Mouse (Mus musculus) MEL (cell line): ENCODE results near the gene Rad51b. TPM values are rescaled to one million over a fixed set of nuclear protein-coding genes. Genes with fewer than 3 reads are reported as not detected.

Experiments used
- DNase-seq: peaks from one replicate; pipeline ENCODE4 v3.0.0; 2011; ENCODE audit warnings: low read depth, low spot score
- H3K27ac ChIP-seq: 2 replicates; pipeline ENCODE4 v1.5.1; 2012; ENCODE audit warnings: low read depth, mild to moderate bottlenecking, control low read depth, low read length, moderate library complexity; ENCODE audit not compliant: control insufficient read depth
- H3K27me3 ChIP-seq, 2 experiments: fragments of 150-350 bp in 1 of 2; sonication (generic) in 1 of 2; 2 replicates each; pipeline ENCODE4 v1.6.1; 2012; ENCODE audit warnings: low read length in 2 of 2, mild to moderate bottlenecking in 2 of 2, improper control_type of control experiment in 1 of 2, moderate library complexity in 1 of 2; ENCODE audit not compliant: insufficient read depth in 2 of 2, control insufficient read depth in 1 of 2
- H3K36me3 ChIP-seq, 2 experiments: 2 replicates each; pipeline ENCODE4 v1.6.1; 2012 to 2014; ENCODE audit warnings: low read length in 2 of 2, improper control_type of control experiment in 1 of 2, inconsistent platforms in 1 of 2, mild to moderate bottlenecking in 1 of 2; ENCODE audit not compliant: insufficient read depth in 2 of 2, control insufficient read depth in 1 of 2
- H3K4me1 ChIP-seq, 2 experiments: fragments of 150-350 bp in 1 of 2; sonication (generic) in 1 of 2; 2 replicates each; pipeline ENCODE4 v1.6.1; 2012; ENCODE audit warnings: low read length in 2 of 2, improper control_type of control experiment in 1 of 2, mild to moderate bottlenecking in 1 of 2; ENCODE audit not compliant: insufficient read depth in 2 of 2, control insufficient read depth in 1 of 2
- H3K4me3 ChIP-seq, 2 experiments: fragments of 150-350 bp in 1 of 2; sonication (generic) in 1 of 2; 2 replicates each; pipeline ENCODE4 v1.5.1; 2012; ENCODE audit warnings: low read depth in 2 of 2, low read length in 2 of 2, mild to moderate bottlenecking in 2 of 2, moderate library complexity in 2 of 2, control low read depth in 1 of 2, improper control_type of control experiment in 1 of 2; ENCODE audit not compliant: control insufficient read depth in 1 of 2, insufficient read depth in 1 of 2
- H3K79me2 ChIP-seq: 2 replicates; pipeline ENCODE4 v1.6.1; 2012; ENCODE audit warnings: mild to moderate bottlenecking, low read length, moderate library complexity; ENCODE audit not compliant: control insufficient read depth, poor library complexity, insufficient read depth
- H3K9ac ChIP-seq: 2 replicates; pipeline ENCODE4 v1.6.1; 2012; ENCODE audit warnings: low read depth, mild to moderate bottlenecking, control low read depth, low read length, moderate library complexity; ENCODE audit not compliant: control insufficient read depth, poor library complexity, severe bottlenecking
- H3K9me3 ChIP-seq: fragments of 150-350 bp; sonication (generic); replicated peaks from 2 replicates; pipeline ENCODE4 v1.6.1; 2012; ENCODE audit warnings: mild to moderate bottlenecking, low read length, improper control_type of control experiment, moderate library complexity; ENCODE audit not compliant: insufficient read depth
- BHLHE40 ChIP-seq: IDR thresholded peaks from 2 replicates; pipeline ENCODE4 v1.6.1; 2012; ENCODE audit warnings: low read depth, mild to moderate bottlenecking, inconsistent platforms, low read length, improper control_type of control experiment, borderline replicate concordance
- CHD1 ChIP-seq: IDR thresholded peaks from 2 replicates; pipeline ENCODE4 v1.6.1; 2012; ENCODE audit warnings: low read depth, mild to moderate bottlenecking, inconsistent platforms, low read length, improper control_type of control experiment
- CHD2 ChIP-seq: IDR thresholded peaks from 2 replicates; pipeline ENCODE4 v1.6.1; 2011; ENCODE audit warnings: low read length, improper control_type of control experiment
- CTCF ChIP-seq, 3 experiments: IDR thresholded peaks in 2 of 3; conservative IDR thresholded peaks in 1 of 3; 2 replicates each; pipeline ENCODE4 v1.5.1; 2011 to 2012; ENCODE audit warnings: low read length in 3 of 3, low read depth in 2 of 3, mild to moderate bottlenecking in 2 of 3, improper control_type of control experiment in 1 of 3, inconsistent platforms in 1 of 3, mixed read lengths in 1 of 3, moderate library complexity in 1 of 3; ENCODE audit not compliant: control insufficient read depth in 1 of 3, insufficient read depth in 1 of 3, poor library complexity in 1 of 3, severe bottlenecking in 1 of 3
- GABPA ChIP-seq: IDR thresholded peaks from 2 replicates; pipeline ENCODE4 v1.6.1; 2012; ENCODE audit warnings: low read depth, mild to moderate bottlenecking, inconsistent platforms, low read length, improper control_type of control experiment, moderate library complexity
- HCFC1 ChIP-seq: IDR thresholded peaks from 2 replicates; pipeline ENCODE4 v1.6.1; 2012; ENCODE audit warnings: low read depth, mild to moderate bottlenecking, inconsistent platforms, low read length, improper control_type of control experiment, moderate library complexity
- JUND ChIP-seq: IDR thresholded peaks from 2 replicates; pipeline ENCODE4 v1.6.1; 2011; ENCODE audit warnings: low read depth, mild to moderate bottlenecking, improper control_type of control experiment, low read length
- MAFK ChIP-seq: IDR thresholded peaks from 2 replicates; pipeline ENCODE4 v1.6.1; 2011; ENCODE audit warnings: low read depth, mild to moderate bottlenecking, low read length, improper control_type of control experiment, borderline replicate concordance
- MAX ChIP-seq: IDR thresholded peaks from 2 replicates; pipeline ENCODE4 v1.6.1; 2011; ENCODE audit warnings: low read length, improper control_type of control experiment
- MEF2A ChIP-seq: IDR thresholded peaks from 2 replicates; pipeline ENCODE4 v1.6.1; 2014; ENCODE audit warnings: low read depth, mild to moderate bottlenecking, inconsistent platforms, low read length, improper control_type of control experiment; ENCODE audit not compliant: poor library complexity, insufficient replicate concordance, severe bottlenecking; ENCODE audit errors: extremely low read depth
- MYC ChIP-seq: IDR thresholded peaks from 2 replicates; pipeline ENCODE4 v1.6.1; 2011; ENCODE audit warnings: low read depth, mild to moderate bottlenecking, low read length, improper control_type of control experiment, moderate library complexity
- NELFE ChIP-seq: IDR thresholded peaks from 2 replicates; pipeline ENCODE4 v1.6.1; 2011; ENCODE audit warnings: low read depth, low read length, improper control_type of control experiment
- POLR2A ChIP-seq, 2 experiments: IDR thresholded peaks; 2 replicates each; pipeline ENCODE4 v1.6.1; 2011 to 2012; ENCODE audit warnings: low read length in 2 of 2, mild to moderate bottlenecking in 2 of 2, control low read depth in 1 of 2, improper control_type of control experiment in 1 of 2, low read depth in 1 of 2, moderate library complexity in 1 of 2; ENCODE audit not compliant: control insufficient read depth in 1 of 2, insufficient read depth in 1 of 2, poor library complexity in 1 of 2
- RAD21 ChIP-seq: IDR thresholded peaks from 2 replicates; pipeline ENCODE4 v1.6.1; 2011; ENCODE audit warnings: mild to moderate bottlenecking, low read depth, low read length, improper control_type of control experiment
- SIN3A ChIP-seq: IDR thresholded peaks from 2 replicates; pipeline ENCODE4 v1.6.1; 2012; ENCODE audit warnings: low read length, improper control_type of control experiment, inconsistent platforms
- TAL1 ChIP-seq: IDR thresholded peaks from 2 replicates; pipeline ENCODE4 v1.6.1; 2012; ENCODE audit warnings: mild to moderate bottlenecking, inconsistent platforms, low read length, moderate library complexity, mixed read lengths
- USF2 ChIP-seq, 2 experiments: IDR thresholded peaks; 2 replicates each; pipeline ENCODE4 v1.6.1; 2011 to 2012; ENCODE audit warnings: improper control_type of control experiment in 2 of 2, low read length in 2 of 2, borderline replicate concordance in 1 of 2, inconsistent platforms in 1 of 2, low read depth in 1 of 2, mild to moderate bottlenecking in 1 of 2; ENCODE audit not compliant: insufficient read depth in 1 of 2
- ZC3H11A ChIP-seq: IDR thresholded peaks from 2 replicates; pipeline ENCODE4 v1.6.1; 2012; ENCODE audit warnings: low read depth, mild to moderate bottlenecking, inconsistent platforms, low read length, improper control_type of control experiment
- ZKSCAN1 ChIP-seq: IDR thresholded peaks from 2 replicates; pipeline ENCODE4 v1.6.1; 2012; ENCODE audit warnings: low read depth, mild to moderate bottlenecking, inconsistent platforms, low read length, improper control_type of control experiment, moderate library complexity
- polyA plus RNA-seq, 2 experiments: library from polyadenylated mRNA; stranded (reverse) in 1 of 2; unstranded in 1 of 2; fragments of >175 nt in 1 of 2; fragments of >200 nt in 1 of 2; gene quantifications; 2 replicates each; pipeline versions ENCODE4 v1.2.1 to v1.2.4; 2012; ENCODE audit warnings: low replicate concordance in 2 of 2, low read depth in 1 of 2; ENCODE audit not compliant: insufficient read length in 2 of 2, insufficient read depth in 1 of 2, missing spikeins in 1 of 2
- total RNA-seq: library from RNA; depleted of rRNA; stranded (reverse); fragments of 300-350 nt; gene quantifications from 2 replicates; pipeline ENCODE4 v1.2.3, GENCODE M21; 2012

Gene Rad51b
- total and polyA plus RNA-seq, 3 experiments, result 3.6 to 5.7 TPM; not detected in 1

DNA sequence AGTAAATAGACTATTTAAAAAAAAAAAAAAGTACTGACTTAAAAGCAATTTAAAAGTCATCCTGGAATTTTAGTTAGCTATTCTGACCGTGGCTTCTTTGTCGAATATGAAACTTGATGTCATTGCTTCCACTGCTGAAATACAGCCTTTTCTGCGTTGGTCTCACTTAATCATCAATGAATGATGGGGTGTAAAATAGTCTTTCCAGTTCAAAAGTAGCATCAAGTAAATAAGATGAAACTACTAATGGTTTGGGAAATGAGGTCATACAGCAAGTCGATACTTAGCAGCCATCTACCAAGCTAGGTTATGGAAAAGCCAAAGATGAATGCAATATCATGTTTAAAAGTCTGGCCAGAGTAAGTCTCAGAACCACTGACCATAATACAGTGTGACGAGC lies 491.3 kb downstream of the Rad51b start:
- Histone ChIP-seq H3K79me2 (no peaks in the 10 kb centered on the region), H3K9me3 (no peaks in the 10 kb centered on the region), H3K36me3 (no peaks in the 10 kb centered on the region), H3K27ac (no peak overlapping the region), H3K4me1 (no peaks in the 10 kb centered on the region), H3K9ac (no peak overlapping the region), H3K4me3 (no peak overlapping the region), H3K27me3 (no peaks in the 10 kb centered on the region)
- TF ChIP-seq MYC, result no peak
- no peak for TF ChIP-seq ZKSCAN1
- no peak for DNase-seq

DNA sequence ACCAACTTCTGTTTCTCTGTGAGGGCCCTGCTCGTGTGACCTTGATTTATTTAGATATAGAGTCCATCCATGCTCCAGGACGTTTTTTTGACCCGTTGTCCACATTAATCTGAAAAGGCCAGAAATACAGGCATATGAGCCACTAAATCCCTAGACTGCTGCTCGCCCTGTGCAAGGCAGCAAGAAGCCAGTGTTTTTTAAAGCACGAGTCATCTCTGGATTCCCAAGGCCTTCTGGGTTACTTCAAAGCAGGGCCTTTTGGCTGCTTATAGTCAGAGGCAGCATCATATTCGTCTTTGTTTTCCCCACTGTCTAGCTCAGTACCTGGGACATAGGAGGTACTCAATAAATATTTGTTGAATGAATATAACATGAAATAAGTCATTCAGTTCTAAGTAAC lies 492.4 kb downstream of the Rad51b start:
- DNase-seq, result no peak
- Histone ChIP-seq H3K36me3 (no peaks in the 10 kb centered on the region), H3K79me2 (no peaks in the 10 kb centered on the region), H3K27ac (no peak overlapping the region), H3K4me3 (no peak overlapping the region), H3K9me3 (no peaks in the 10 kb centered on the region), H3K9ac (no peak overlapping the region), H3K27me3 (no peaks in the 10 kb centered on the region), H3K4me1 (no peaks in the 10 kb centered on the region)
- no peak for TF ChIP-seq BHLHE40
- no peak for TF ChIP-seq GABPA
- TF ChIP-seq MYC, result no peak
- no peak for TF ChIP-seq CTCF (IDR thresholded peaks at IDR 0.05 in 2 of 3, conservative IDR thresholded peaks at IDR 0.05 in 1 of 3; ENCODE audit: control insufficient read depth in 1 of 3, insufficient read depth in 1 of 3, low read depth in 2 of 3, low read length in 3 of 3, poor library complexity in 1 of 3, severe bottlenecking in 1 of 3)
- no peak for TF ChIP-seq HCFC1
- TF ChIP-seq POLR2A (IDR thresholded peaks at IDR 0.05; ENCODE audit: control insufficient read depth in 1 of 2, insufficient read depth in 1 of 2, low read depth in 1 of 2, low read length in 2 of 2, poor library complexity in 1 of 2), result no peak
- no peak for TF ChIP-seq MAX
- no peak for TF ChIP-seq NELFE
- TF ChIP-seq SIN3A, result no peak
- no peak for TF ChIP-seq CHD1
- no peak for TF ChIP-seq RAD21
- TF ChIP-seq MEF2A, result no peak
- TF ChIP-seq CHD2, result no peak
- TF ChIP-seq USF2 (IDR thresholded peaks at IDR 0.05; ENCODE audit: borderline replicate concordance in 1 of 2, insufficient read depth in 1 of 2, low read depth in 1 of 2, low read length in 2 of 2), result no peak
- TF ChIP-seq ZC3H11A, result no peak
- TF ChIP-seq ZKSCAN1, result no peak
- no peak for TF ChIP-seq TAL1
- TF ChIP-seq MAFK, result no peak
- no peak for TF ChIP-seq JUND
